Mouse (Mus musculus): ENCODE data around the gene Svep1. TPM values are rescaled to one million over a fixed set of nuclear protein-coding genes. Genes with fewer than 3 reads are reported as not detected.

The Svep1 gene
- polyA plus RNA-seq, 1 experiment = 85.8 TPM

- H3K4me1 ChIP-seq (ENCODE audit: control insufficient read depth, insufficient read depth, low read length) = no peaks in the 10 kb centered on the region
- no peak overlapping the region for H3K27ac ChIP-seq (ENCODE audit: insufficient read depth, low read length)
- TF ChIP-seq CTCF (IDR thresholded peaks at IDR 0.05; ENCODE audit: borderline replicate concordance, insufficient read depth, low read length) = no peak
- TF ChIP-seq POLR2A (IDR thresholded peaks at IDR 0.05; ENCODE audit: low read depth, low read length) = no peak
- H3K4me3 ChIP-seq (ENCODE audit: insufficient read depth, low read length) = no peak overlapping the region
These were observed 133.8 kb downstream of the Svep1 start for GRCm38 (mm10) chr4:58072888-58073287.

DNA sequence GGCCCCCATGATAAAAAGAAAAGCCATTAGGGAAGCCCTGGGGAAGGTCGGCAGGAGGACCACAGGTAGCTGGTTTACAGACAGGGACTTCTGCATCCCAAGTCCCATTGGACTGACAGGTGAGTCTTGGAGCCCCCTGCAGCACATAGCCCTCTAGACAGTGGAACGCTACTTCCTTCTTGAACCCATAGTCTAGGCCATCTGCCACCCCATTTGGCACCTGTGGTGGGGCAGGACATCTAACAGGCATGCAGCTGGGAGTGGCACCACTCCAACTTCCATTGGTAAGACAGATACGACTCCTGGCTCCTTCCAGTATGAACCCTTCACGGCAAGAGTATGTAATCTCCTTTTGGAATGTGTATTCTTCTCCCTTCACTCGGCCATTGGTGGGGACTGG, 137.8 kb downstream of the Svep1 start:
- TF ChIP-seq POLR2A (IDR thresholded peaks at IDR 0.05; ENCODE audit: low read depth, low read length) = no peak
- no peak overlapping the region for H3K27ac ChIP-seq (ENCODE audit: insufficient read depth, low read length)
- no peak overlapping the region for H3K4me3 ChIP-seq (ENCODE audit: insufficient read depth, low read length)
- no peaks in the 10 kb centered on the region for H3K4me1 ChIP-seq (ENCODE audit: control insufficient read depth, insufficient read depth, low read length)

GRCm38 (mm10) chr4:58064721-58065120, 141.9 kb downstream of the Svep1 start:
- Histone ChIP-seq H3K4me1 (ENCODE audit: control insufficient read depth, insufficient read depth, low read length) (no peaks in the 10 kb centered on the region), H3K4me3 (ENCODE audit: insufficient read depth, low read length) (no peak overlapping the region), H3K27ac (ENCODE audit: insufficient read depth, low read length) (no peak overlapping the region)
- TF ChIP-seq CTCF (IDR thresholded peaks at IDR 0.05; ENCODE audit: borderline replicate concordance, insufficient read depth, low read length) (no peak), POLR2A (IDR thresholded peaks at IDR 0.05; ENCODE audit: low read depth, low read length) (no peak)

DNA sequence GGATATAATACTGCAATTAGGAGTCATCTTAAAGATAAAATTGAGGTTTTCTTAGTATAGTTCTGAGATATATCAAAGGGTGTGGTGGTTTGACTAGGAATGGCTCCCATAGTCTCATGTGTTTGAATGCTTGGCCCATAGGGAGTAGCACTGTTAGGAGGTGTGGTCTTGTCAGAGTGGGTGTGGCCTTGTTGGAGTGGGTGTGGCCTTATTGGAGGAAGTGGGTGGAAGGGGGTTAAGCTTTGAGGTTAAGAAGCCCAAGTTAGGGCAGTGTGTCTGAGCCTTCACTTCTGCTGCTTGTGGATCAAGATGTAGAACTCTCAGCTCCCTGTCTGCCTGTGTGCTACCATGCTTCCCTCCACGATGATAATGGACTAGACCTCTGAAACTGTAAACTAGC, 143.7 kb downstream of the Svep1 start:
- Histone ChIP-seq H3K27ac (ENCODE audit: insufficient read depth, low read length) (no peak overlapping the region), H3K4me1 (ENCODE audit: control insufficient read depth, insufficient read depth, low read length) (no peaks in the 10 kb centered on the region), H3K4me3 (ENCODE audit: insufficient read depth, low read length) (no peak overlapping the region)
- TF ChIP-seq POLR2A (IDR thresholded peaks at IDR 0.05; ENCODE audit: low read depth, low read length) (no peak), CTCF (IDR thresholded peaks at IDR 0.05; ENCODE audit: borderline replicate concordance, insufficient read depth, low read length) (no peak)

DNA sequence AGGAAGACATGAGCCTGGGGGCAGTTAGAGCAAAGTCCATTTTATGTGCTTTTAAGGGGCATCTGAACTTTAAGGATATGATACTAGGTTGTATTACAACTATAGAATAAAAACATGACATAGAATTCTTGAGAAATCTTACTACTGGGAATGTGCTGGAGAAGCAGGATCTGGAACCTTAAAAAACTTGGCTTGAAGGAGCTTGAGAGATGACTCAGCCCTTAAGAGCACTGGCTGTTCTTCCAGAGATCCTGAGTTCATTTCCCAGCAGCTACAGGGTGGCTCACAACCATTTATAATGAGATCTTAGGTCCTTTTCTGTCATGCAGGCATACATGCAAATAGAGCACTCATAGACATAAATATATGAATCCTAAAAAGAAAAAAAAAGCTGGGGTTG, 151.0 kb downstream of the Svep1 start:
- peaks cover 2% of the 10 kb centered on the region; the same call in 1 of the 2 replicates for H3K4me1 ChIP-seq (ENCODE audit: control insufficient read depth, insufficient read depth, low read length)
- H3K4me3 ChIP-seq (ENCODE audit: insufficient read depth, low read length) = no peak overlapping the region
- no peak overlapping the region for H3K27ac ChIP-seq (ENCODE audit: insufficient read depth, low read length)
- TF ChIP-seq POLR2A (IDR thresholded peaks at IDR 0.05; ENCODE audit: low read depth, low read length) (no peak), CTCF (IDR thresholded peaks at IDR 0.05; ENCODE audit: borderline replicate concordance, insufficient read depth, low read length) (no peak)

DNA sequence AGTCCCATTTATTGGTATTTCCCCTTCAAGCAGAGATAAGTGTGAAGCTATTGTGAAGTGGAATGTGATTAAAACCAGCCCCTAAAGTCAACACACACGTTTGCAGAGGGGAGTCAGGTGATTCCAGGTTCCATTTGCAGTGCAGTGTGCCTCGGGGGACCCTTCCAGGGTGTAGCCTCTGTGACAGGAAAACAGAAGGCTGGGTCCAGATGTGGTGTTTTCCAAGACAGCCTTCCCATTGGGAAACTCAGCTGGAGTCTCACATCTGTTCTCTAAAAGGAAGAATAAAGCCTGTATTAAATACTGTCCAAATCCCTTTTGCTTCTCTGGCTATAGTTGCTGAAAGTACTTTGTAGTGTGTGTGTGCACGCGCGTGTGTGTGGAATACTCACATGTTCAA, 152.2 kb downstream of the Svep1 start:
- peaks cover 2% of the 10 kb centered on the region; the same call in 1 of the 2 replicates for H3K4me1 ChIP-seq (ENCODE audit: control insufficient read depth, insufficient read depth, low read length)
- H3K4me3 ChIP-seq (ENCODE audit: insufficient read depth, low read length) = no peak overlapping the region
- TF ChIP-seq POLR2A (IDR thresholded peaks at IDR 0.05; ENCODE audit: low read depth, low read length) (no peak), CTCF (IDR thresholded peaks at IDR 0.05; ENCODE audit: borderline replicate concordance, insufficient read depth, low read length) (no peak)
- H3K27ac ChIP-seq (ENCODE audit: insufficient read depth, low read length) = no peak overlapping the region

- TF ChIP-seq CTCF (IDR thresholded peaks at IDR 0.05; ENCODE audit: borderline replicate concordance, insufficient read depth, low read length) = no peak
- no peak for TF ChIP-seq POLR2A (IDR thresholded peaks at IDR 0.05; ENCODE audit: low read depth, low read length)
These were observed 155.9 kb downstream of the Svep1 start for GRCm38 (mm10) chr4:58050746-58051145.

GRCm38 (mm10) chr4:58050276-58050675, 156.4 kb downstream of the Svep1 start:
- TF ChIP-seq CTCF (IDR thresholded peaks at IDR 0.05; ENCODE audit: borderline replicate concordance, insufficient read depth, low read length) (no peak), POLR2A (IDR thresholded peaks at IDR 0.05; ENCODE audit: low read depth, low read length) (no peak)
- Histone ChIP-seq H3K4me3 (ENCODE audit: insufficient read depth, low read length) (no peak overlapping the region), H3K27ac (ENCODE audit: insufficient read depth, low read length) (no peak overlapping the region), H3K4me1 (ENCODE audit: control insufficient read depth, insufficient read depth, low read length) (peaks cover under 1% of the 10 kb centered on the region; the same call in 1 of the 2 replicates)

More at GRCm38 (mm10) chr4:58050746-58051145, 155.9 kb downstream of the Svep1 start:
- Histone ChIP-seq H3K4me1 (ENCODE audit: control insufficient read depth, insufficient read depth, low read length) (peaks cover 2% of the 10 kb centered on the region; the same call in 1 of the 2 replicates), H3K27ac (ENCODE audit: insufficient read depth, low read length) (no peak overlapping the region), H3K4me3 (ENCODE audit: insufficient read depth, low read length) (no peak overlapping the region)

- Histone ChIP-seq H3K27ac (ENCODE audit: insufficient read depth, low read length) (no peak overlapping the region), H3K4me3 (ENCODE audit: insufficient read depth, low read length) (no peak overlapping the region), H3K4me1 (ENCODE audit: control insufficient read depth, insufficient read depth, low read length) (no peaks in the 10 kb centered on the region)
- no peak for TF ChIP-seq CTCF (IDR thresholded peaks at IDR 0.05; ENCODE audit: borderline replicate concordance, insufficient read depth, low read length)
- TF ChIP-seq POLR2A (IDR thresholded peaks at IDR 0.05; ENCODE audit: low read depth, low read length) = no peak
These were observed 161.8 kb downstream of the Svep1 start for GRCm38 (mm10) chr4:58044833-58045232.

DNA sequence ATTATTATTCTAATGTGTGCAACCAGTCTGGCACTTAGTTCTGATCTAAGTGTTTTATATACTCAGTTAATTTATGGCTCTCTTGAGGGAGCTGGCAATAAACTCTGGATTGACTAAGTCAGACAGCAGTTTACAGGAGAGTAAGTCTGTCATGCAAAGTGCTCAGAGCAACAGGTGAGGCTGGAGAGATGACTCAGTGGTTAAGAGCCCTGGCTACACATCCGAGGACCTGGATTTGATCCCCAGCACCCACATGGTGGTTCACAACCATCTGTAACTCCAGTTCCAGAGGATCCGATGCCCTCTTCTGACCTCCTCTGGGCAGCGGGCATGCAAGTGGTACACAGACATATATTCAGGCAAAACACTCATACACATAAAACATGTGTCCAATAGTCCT, 162.3 kb downstream of the Svep1 start:
- H3K4me3 ChIP-seq (ENCODE audit: insufficient read depth, low read length) = no peak overlapping the region
- H3K27ac ChIP-seq (ENCODE audit: insufficient read depth, low read length) = no peak overlapping the region
- H3K4me1 ChIP-seq (ENCODE audit: control insufficient read depth, insufficient read depth, low read length) = no peaks in the 10 kb centered on the region
- TF ChIP-seq CTCF (IDR thresholded peaks at IDR 0.05; ENCODE audit: borderline replicate concordance, insufficient read depth, low read length) (no peak), POLR2A (IDR thresholded peaks at IDR 0.05; ENCODE audit: low read depth, low read length) (no peak)

DNA sequence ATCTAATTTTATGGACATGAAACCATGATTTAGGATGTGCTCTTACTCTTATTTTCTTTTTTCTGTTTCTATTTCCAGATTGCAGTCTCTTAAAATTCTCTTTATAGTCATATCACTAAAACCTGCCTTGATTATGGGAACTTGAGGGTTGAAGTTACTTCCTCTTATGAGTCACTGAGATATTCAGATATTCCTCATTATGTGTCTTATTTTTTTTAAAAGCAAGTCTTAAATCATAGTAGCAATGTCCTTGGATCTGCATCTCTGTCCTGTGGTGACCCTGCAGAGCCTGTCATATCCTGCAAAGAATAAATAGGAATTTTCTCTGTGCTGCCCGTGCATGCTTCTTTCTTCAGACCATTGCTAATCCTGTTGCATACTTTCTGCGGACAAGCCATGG, 166.6 kb downstream of the Svep1 start:
- H3K4me3 ChIP-seq (ENCODE audit: insufficient read depth, low read length) = no peak overlapping the region
- TF ChIP-seq POLR2A (IDR thresholded peaks at IDR 0.05; ENCODE audit: low read depth, low read length) (no peak), CTCF (IDR thresholded peaks at IDR 0.05; ENCODE audit: borderline replicate concordance, insufficient read depth, low read length) (no peak)
- H3K4me1 ChIP-seq (ENCODE audit: control insufficient read depth, insufficient read depth, low read length) = no peaks in the 10 kb centered on the region
- H3K27ac ChIP-seq (ENCODE audit: insufficient read depth, low read length) = no peak overlapping the region
